Mouse (Mus musculus): Measurements from ENCODE around the gene Sp1.

DNA sequence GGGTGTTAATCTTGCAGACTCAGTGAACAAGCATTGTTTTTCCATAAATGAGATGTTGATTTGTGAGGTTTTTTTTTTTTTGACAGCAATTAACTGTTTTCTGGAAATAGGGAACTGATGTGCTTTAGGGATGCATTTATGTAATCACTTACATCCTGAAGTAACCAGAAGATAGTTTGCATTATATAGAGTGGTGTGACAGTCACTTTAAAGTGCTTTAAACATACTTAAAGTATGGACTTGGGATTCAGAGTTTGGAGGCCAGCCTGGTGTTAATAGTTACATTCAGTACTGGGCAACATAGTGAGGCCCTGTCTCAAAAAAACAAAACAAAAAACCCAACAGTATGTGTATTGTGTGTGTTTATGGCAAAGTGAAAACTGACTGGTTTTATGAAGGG, 65.8 kb downstream of the Sp1 start:
- TF ChIP-seq GATA1 (IDR thresholded peaks at IDR 0.05; ENCODE audit: borderline replicate concordance, low read length) (no peak), FLI1 (IDR thresholded peaks at IDR 0.05; ENCODE audit: low read length) (no peak)
